Mouse (Mus musculus): ENCODE data around the gene Kif1bp.

GRCm38 (mm10) chr10:62600056-62600455 is 21.8 kb upstream of the Kif1bp start:
- TF ChIP-seq EP300 (IDR thresholded peaks at IDR 0.05; ENCODE audit: low read depth) (no peak), CTCF (IDR thresholded peaks at IDR 0.05; ENCODE audit: low read depth) (no peak)

All from heart, postnatal 0 days (tissue).